Mouse (Mus musculus) kidney, embryonic 14.5 days (tissue): ENCODE results near the gene Krtap4-2. TPM values are rescaled to one million over a fixed set of nuclear protein-coding genes. Genes with fewer than 3 reads are reported as not detected.
"Not testable (repeated sequence)": the region's sequence is repeated elsewhere in the genome, so short reads cannot be mapped to it uniquely, and the experiment has no call there.

ENCODE experiments used
- ATAC-seq: fragments of 200-750 bp; cut with Nextera tagmentation; 2 replicates; pipeline ENCODE4 v1.8.0; 2017; ENCODE audit warnings: moderate number of reproducible peaks, mild to moderate bottlenecking, moderate TSS enrichment, moderate library complexity; ENCODE audit not compliant: low FRiP score, low TSS enrichment
- H3K27ac ChIP-seq: fragments of 300-500 bp; sonication (generic); 2 replicates; pipeline ENCODE4 v1.5.1; 2014; ENCODE audit warnings: low read depth, mild to moderate bottlenecking, low read length, moderate library complexity, mixed read lengths
- H3K27me3 ChIP-seq: fragments of 300-500 bp; sonication (generic); 2 replicates; pipeline ENCODE4 v1.6.1; 2014; ENCODE audit warnings: mild to moderate bottlenecking, low read length; ENCODE audit not compliant: control insufficient read depth, insufficient read depth
- H3K36me3 ChIP-seq: fragments of 300-500 bp; sonication (generic); 2 replicates; pipeline ENCODE4 v1.6.1; 2014; ENCODE audit warnings: low read length, mixed read lengths; ENCODE audit not compliant: control insufficient read depth, insufficient read depth
- H3K4me1 ChIP-seq: fragments of 300-500 bp; sonication (generic); 2 replicates; pipeline ENCODE4 v1.6.1; 2014; ENCODE audit warnings: low read length, mixed read lengths; ENCODE audit not compliant: control insufficient read depth, insufficient read depth
- H3K4me2 ChIP-seq: fragments of 300-500 bp; sonication (generic); replicated peaks from 2 replicates; pipeline ENCODE4 v1.6.1; 2014; ENCODE audit warnings: low read depth, mild to moderate bottlenecking, low read length
- H3K4me3 ChIP-seq: fragments of 300-500 bp; sonication (generic); 2 replicates; pipeline ENCODE4 v1.5.1; 2014; ENCODE audit warnings: mild to moderate bottlenecking, low read length
- H3K9ac ChIP-seq: fragments of 300-500 bp; sonication (generic); 2 replicates; pipeline ENCODE4 v1.6.1; 2014; ENCODE audit warnings: low read depth, mild to moderate bottlenecking, low read length, moderate library complexity
- H3K9me3 ChIP-seq: fragments of 300-500 bp; sonication (generic); 2 replicates; pipeline ENCODE4 v1.6.1; 2016; ENCODE audit warnings: low read length; ENCODE audit not compliant: control insufficient read depth
- WGBS: fragments of 180-500 bp; shearing (Covaris S2); extraction: QIAGEN DNeasy Blood & Tissue Kit; methylation state at CpG from one replicate; pipeline ENCODE4 v1.1.7; 2014; 5-methylcytosine and 5-hydroxymethylcytosine counted together
- polyA plus RNA-seq: library from polyadenylated mRNA; unstranded; fragments of >200 nt; fragmentation: Nextera tagmentation; extraction: Ambion mirVana; gene quantifications from 2 replicates; pipeline ENCODE4 v1.2.1, GENCODE M21; 2014

The Krtap4-2 gene
- polyA plus RNA-seq, 1 experiment from 2014 or later: not detected

- 71% methylated on average over 1 of the region's 2 CpGs for WGBS
- not testable (repeated sequence) for H3K4me2 ChIP-seq, H3K9me3 ChIP-seq, H3K27me3 ChIP-seq, H3K4me1 ChIP-seq, H3K27ac ChIP-seq, H3K4me3 ChIP-seq, H3K36me3 ChIP-seq, H3K9ac ChIP-seq, ATAC-seq
Observed at GRCm38 (mm10) chr11:99610089-99610488, 24.8 kb downstream of the Krtap4-2 start, which contains the start of gene Gm11937. Gene Gm11937 (minus strand): TSS chr11:99610189.

- 81% methylated on average over 1 of the region's 1 CpGs for WGBS
- Histone ChIP-seq H3K9ac (no peak overlapping the region; the same call in 1 of the 2 replicates), H3K4me3 (no peak overlapping the region), H3K27me3 (no peaks in the 10 kb centered on the region), H3K9me3 (no peaks in the 10 kb centered on the region), H3K4me1 (no peaks in the 10 kb centered on the region), H3K36me3 (no peaks in the 10 kb centered on the region), H3K27ac (no peak overlapping the region), H3K4me2 (no peak overlapping the region)
- ATAC-seq: no peak
Observed at GRCm38 (mm10) chr11:99609126-99609525, 25.8 kb downstream of the Krtap4-2 start.

GRCm38 (mm10) chr11:99603208-99603607, 31.7 kb downstream of the Krtap4-2 start, which contains the start of gene Gm11938:
Gene Gm11938 (minus strand): TSS chr11:99603308.
- not testable (repeated sequence) for H3K9ac ChIP-seq, H3K27ac ChIP-seq, H3K4me1 ChIP-seq, H3K4me2 ChIP-seq, H3K36me3 ChIP-seq, H3K27me3 ChIP-seq, H3K9me3 ChIP-seq, ATAC-seq, H3K4me3 ChIP-seq
- WGBS: 65% methylated on average over 1 of the region's 1 CpGs

- not testable (repeated sequence) for H3K4me1 ChIP-seq, H3K9me3 ChIP-seq, H3K27me3 ChIP-seq, ATAC-seq, H3K36me3 ChIP-seq, H3K27ac ChIP-seq, H3K9ac ChIP-seq, H3K4me3 ChIP-seq, H3K4me2 ChIP-seq
- WGBS: 81% methylated on average over 6 of the region's 6 CpGs
Observed at GRCm38 (mm10) chr11:99597742-99598141, 37.1 kb downstream of the Krtap4-2 start, which contains the start of gene Krtap9-3. Gene Krtap9-3 (minus strand): TSS chr11:99598105.

- H3K27ac ChIP-seq: no peak within 1 kb of the TSS
- no peaks in the 10 kb centered on the region for H3K36me3 ChIP-seq
- ATAC-seq: no peak
- no peak within 1 kb of the TSS for H3K4me2 ChIP-seq
- WGBS: 92% methylated on average over 6 of the region's 6 CpGs
- H3K27me3 ChIP-seq: no peaks in the 10 kb centered on the region
- H3K4me3 ChIP-seq: no peak within 1 kb of the TSS
- H3K4me1 ChIP-seq: no peaks in the 10 kb centered on the region
- H3K9ac ChIP-seq: no peak within 1 kb of the TSS
- H3K9me3 ChIP-seq: no peaks in the 10 kb centered on the region
Observed at GRCm38 (mm10) chr11:99590981-99591380, 43.9 kb downstream of the Krtap4-2 start, which contains the start of gene Krtap1-3. Gene Krtap1-3 (minus strand): TSS chr11:99591339.

- H3K4me2 ChIP-seq: no peak overlapping the region
- H3K36me3 ChIP-seq: no peaks in the 10 kb centered on the region
- no peak for ATAC-seq
- H3K9me3 ChIP-seq: no peaks in the 10 kb centered on the region
- 90% methylated on average over 7 of the region's 7 CpGs for WGBS
- H3K9ac ChIP-seq: no peak overlapping the region
- H3K4me3 ChIP-seq: no peak overlapping the region
- no peak overlapping the region for H3K27ac ChIP-seq
- H3K4me1 ChIP-seq: no peaks in the 10 kb centered on the region
- H3K27me3 ChIP-seq: no peaks in the 10 kb centered on the region
Observed at GRCm38 (mm10) chr11:99585096-99585495, 49.8 kb downstream of the Krtap4-2 start.

Other genes starting within 250 kb of the Krtap4-2 start
- gene Krt10, start 245.7 kb downstream of the Krtap4-2 start, polyA plus RNA-seq: 31.3 and 37.5 TPM in 2 replicates
- not detected in 2 replicates for gene Krt12, start 212.8 kb downstream of the Krtap4-2 start, polyA plus RNA-seq
- gene Krt20, start 196.9 kb downstream of the Krtap4-2 start, polyA plus RNA-seq: 0.22 and 0.36 TPM in 2 replicates
- gene Krt23, start 141.9 kb downstream of the Krtap4-2 start, polyA plus RNA-seq: 24.7 and 33.3 TPM in 2 replicates
- gene Krt39, start 113.7 kb downstream of the Krtap4-2 start, polyA plus RNA-seq: 0.43 and 0.69 TPM in 2 replicates
- gene Krt40, start 91.9 kb downstream of the Krtap4-2 start, polyA plus RNA-seq: not detected in 2 replicates
- gene Krtap3-3, start 84.2 kb downstream of the Krtap4-2 start, polyA plus RNA-seq: not detected in 2 replicates
- not detected in 2 replicates for gene Krtap3-2, start 78.2 kb downstream of the Krtap4-2 start, polyA plus RNA-seq
- not detected in 2 replicates for gene Gm11939, start 75.6 kb downstream of the Krtap4-2 start, polyA plus RNA-seq
- gene Krtap3-1, start 68.5 kb downstream of the Krtap4-2 start, polyA plus RNA-seq: not detected in 2 replicates
- gene Krtap1-5, start 54.1 kb downstream of the Krtap4-2 start, polyA plus RNA-seq: not detected in 2 replicates
- not detected in 2 replicates for gene Krtap1-4, start 51.4 kb downstream of the Krtap4-2 start, polyA plus RNA-seq
- gene Krtap1-3, start 43.7 kb downstream of the Krtap4-2 start, polyA plus RNA-seq: not detected in 2 replicates
- not detected in 2 replicates for gene Krtap9-3, start 37.0 kb downstream of the Krtap4-2 start, polyA plus RNA-seq
- gene Gm11938, start 31.8 kb downstream of the Krtap4-2 start, polyA plus RNA-seq: not detected in 2 replicates
- not detected in 2 replicates for gene Gm11937, start 24.9 kb downstream of the Krtap4-2 start, polyA plus RNA-seq
- gene Krtap2-4, start 20.2 kb downstream of the Krtap4-2 start, polyA plus RNA-seq: not detected in 2 replicates
- not detected in 2 replicates for gene Gm11562, start 14.6 kb downstream of the Krtap4-2 start, polyA plus RNA-seq
- not detected in 2 replicates for gene Krtap4-1, start 6.8 kb downstream of the Krtap4-2 start, polyA plus RNA-seq
- not detected in 2 replicates for gene Krtap4-7, start 9.0 kb upstream of the Krtap4-2 start, polyA plus RNA-seq
- not detected in 2 replicates for gene Gm11555, start 15.2 kb upstream of the Krtap4-2 start, polyA plus RNA-seq
- not detected in 2 replicates for gene Gm11563, start 23.9 kb upstream of the Krtap4-2 start, polyA plus RNA-seq
- gene Krtap4-6, start 30.9 kb upstream of the Krtap4-2 start, polyA plus RNA-seq: not detected in 2 replicates
- gene Gm14190, start 55.7 kb upstream of the Krtap4-2 start, polyA plus RNA-seq: not detected in 2 replicates
- not detected in 2 replicates for gene Gm14180, start 99.2 kb upstream of the Krtap4-2 start, polyA plus RNA-seq
- gene Gm11595, start 137.8 kb upstream of the Krtap4-2 start, polyA plus RNA-seq: not detected in 2 replicates
- gene Krtap4-8, start 145.6 kb upstream of the Krtap4-2 start, polyA plus RNA-seq: not detected in 2 replicates
- not detected in 2 replicates for gene Krtap4-9, start 150.1 kb upstream of the Krtap4-2 start, polyA plus RNA-seq
- gene Gm11596, start 158.4 kb upstream of the Krtap4-2 start, polyA plus RNA-seq: not detected in 2 replicates
- not detected in 2 replicates for gene Gm11569, start 163.8 kb upstream of the Krtap4-2 start, polyA plus RNA-seq
- not detected in 2 replicates for gene Gm11554, start 169.4 kb upstream of the Krtap4-2 start, polyA plus RNA-seq
- not detected in 2 replicates for gene Krtap4-13, start 174.8 kb upstream of the Krtap4-2 start, polyA plus RNA-seq
- gene Gm11564, start 180.6 kb upstream of the Krtap4-2 start, polyA plus RNA-seq: not detected in 2 replicates
- not detected in 2 replicates for gene 2300003K06Rik, start 203.0 kb upstream of the Krtap4-2 start, polyA plus RNA-seq
- not detected in 2 replicates for gene Krtap4-16, start 216.5 kb upstream of the Krtap4-2 start, polyA plus RNA-seq
- not detected in 2 replicates for gene Gm11568, start 222.8 kb upstream of the Krtap4-2 start, polyA plus RNA-seq
- not detected in 2 replicates for gene Gm11559, start 229.4 kb upstream of the Krtap4-2 start, polyA plus RNA-seq
- not detected in 2 replicates for gene Krtap9-1, start 238.3 kb upstream of the Krtap4-2 start, polyA plus RNA-seq
- gene Gm11567, start 244.1 kb upstream of the Krtap4-2 start, polyA plus RNA-seq: not detected in 2 replicates